Mouse (Mus musculus): ENCODE results near the gene Mcpt1.
"Not testable (repeated sequence)": the region's sequence is repeated elsewhere in the genome, so short reads cannot be mapped to it uniquely, and the experiment has no call there.

Mcpt1 gene

GRCm38 (mm10) chr14:56017671-56018070 is at the start of gene Mcpt1:
Gene Mcpt1, plus strand, starts transcription at chr14:56017971.
- DNase-seq (ENCODE audit: low read depth, low spot score) = not testable (repeated sequence)

GRCm38 (mm10) chr14:55987464-55987863 is 30.3 kb upstream of the Mcpt1 start:
- DNase-seq (ENCODE audit: low read depth, low spot score) = not testable (repeated sequence)

DNA sequence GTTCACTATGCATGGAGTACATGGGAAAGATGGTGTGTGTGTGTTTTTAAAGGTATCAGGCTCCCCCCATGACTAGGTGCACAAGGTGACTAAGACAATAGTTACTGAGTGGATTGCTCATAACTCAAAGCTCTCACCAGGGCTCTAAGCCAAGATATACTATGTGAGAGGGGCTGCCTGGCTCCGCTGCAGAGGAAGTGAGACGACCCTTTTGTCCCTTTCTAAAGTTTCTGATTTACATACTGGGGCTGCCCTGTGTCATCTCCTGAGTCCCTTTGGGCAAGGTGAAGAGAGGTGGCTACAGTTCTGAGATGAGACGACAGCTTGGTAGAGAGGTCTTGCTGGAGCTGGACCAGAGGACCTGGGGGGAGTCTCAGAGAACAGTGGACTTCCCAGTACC is 4.6 kb upstream of the Mcpt1 start:
- DNase-seq (ENCODE audit: low read depth, low spot score) = no peak

GRCm38 (mm10) chr14:56013924-56014323 is 3.8 kb upstream of the Mcpt1 start:
- no peak for DNase-seq (ENCODE audit: low read depth, low spot score)

DNA sequence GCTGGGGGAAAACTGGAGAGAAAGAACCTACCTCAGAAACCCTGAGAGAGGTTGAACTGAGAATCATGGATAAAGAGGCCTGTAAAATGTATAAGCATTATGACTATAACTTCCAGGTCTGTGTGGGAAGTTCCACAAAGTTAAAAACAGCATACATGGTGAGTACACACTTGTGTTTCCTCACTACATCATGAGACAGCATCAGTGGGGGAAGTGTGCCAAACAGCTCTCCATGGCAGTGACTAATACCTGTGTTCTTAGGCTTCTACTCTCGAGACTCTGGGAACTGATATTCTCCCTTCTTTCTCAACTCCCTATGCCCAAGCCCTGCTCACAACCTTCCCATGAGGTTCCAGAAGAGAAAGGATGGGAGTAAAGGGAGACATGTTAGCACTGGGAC is 1.7 kb downstream of the Mcpt1 start:
- no peak for DNase-seq (ENCODE audit: low read depth, low spot score)

DNA sequence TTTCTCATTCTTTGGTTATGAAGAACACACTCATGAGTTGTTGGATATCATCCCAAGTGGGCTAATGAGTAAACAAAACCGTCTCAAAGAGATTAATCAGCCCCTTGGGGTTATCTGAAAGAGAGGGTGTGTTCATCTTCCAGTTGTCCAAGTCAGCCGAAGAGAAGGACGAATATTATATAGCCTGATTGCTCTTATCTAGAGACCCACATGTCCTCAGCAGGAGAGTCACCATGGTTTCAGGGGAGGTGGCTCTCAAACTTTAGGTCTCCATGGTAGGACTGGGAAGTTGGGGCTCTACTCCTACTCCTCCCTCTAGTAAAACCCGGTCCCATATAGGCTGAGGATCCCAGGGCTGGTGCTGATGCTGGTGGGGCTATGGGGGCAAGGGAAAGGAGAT is 3.5 kb downstream of the Mcpt1 start:
- DNase-seq (ENCODE audit: low read depth, low spot score) = not testable (repeated sequence)

DNA sequence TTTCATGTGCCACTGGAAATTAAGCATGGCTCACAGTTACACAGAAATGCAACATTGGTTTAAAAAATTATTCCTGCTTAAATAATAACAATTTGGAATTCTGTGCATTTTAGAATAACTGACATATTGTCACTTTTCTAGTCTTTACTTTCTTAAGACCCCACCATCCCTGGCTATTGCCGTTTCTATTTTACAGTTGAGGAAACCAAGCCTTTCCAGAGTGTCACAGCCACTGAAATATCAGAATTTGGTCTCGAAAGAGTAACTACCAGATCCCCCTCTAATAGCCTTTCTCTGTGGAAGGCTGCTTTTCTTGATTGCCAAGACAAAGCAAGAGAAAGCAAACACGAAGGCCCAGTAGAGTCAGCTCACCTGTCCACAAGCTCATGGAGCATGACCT is 12.6 kb downstream of the Mcpt1 start, which contains the start of gene Mcpt9:
TSS of gene Mcpt9 (minus strand) at position 101 of the 400 bp plus-strand sequence.
- DNase-seq (ENCODE audit: low read depth, low spot score) = not testable (repeated sequence)

GRCm38 (mm10) chr14:56034433-56034832 is 16.7 kb downstream of the Mcpt1 start:
- DNase-seq (ENCODE audit: low read depth, low spot score) = no peak

- not testable (repeated sequence) for DNase-seq (ENCODE audit: low read depth, low spot score)
Observed at GRCm38 (mm10) chr14:56041792-56042191, 24.0 kb downstream of the Mcpt1 start, which contains the start of gene Mcpt2. Gene Mcpt2, plus strand, starts transcription at chr14:56042041.

- DNase-seq (ENCODE audit: low read depth, low spot score) = no peak
Observed at GRCm38 (mm10) chr14:56055408-56055807, 37.6 kb downstream of the Mcpt1 start.

GRCm38 (mm10) chr14:56057722-56058121 is 40.0 kb downstream of the Mcpt1 start:
- DNase-seq (ENCODE audit: low read depth, low spot score) = no peak

DNA sequence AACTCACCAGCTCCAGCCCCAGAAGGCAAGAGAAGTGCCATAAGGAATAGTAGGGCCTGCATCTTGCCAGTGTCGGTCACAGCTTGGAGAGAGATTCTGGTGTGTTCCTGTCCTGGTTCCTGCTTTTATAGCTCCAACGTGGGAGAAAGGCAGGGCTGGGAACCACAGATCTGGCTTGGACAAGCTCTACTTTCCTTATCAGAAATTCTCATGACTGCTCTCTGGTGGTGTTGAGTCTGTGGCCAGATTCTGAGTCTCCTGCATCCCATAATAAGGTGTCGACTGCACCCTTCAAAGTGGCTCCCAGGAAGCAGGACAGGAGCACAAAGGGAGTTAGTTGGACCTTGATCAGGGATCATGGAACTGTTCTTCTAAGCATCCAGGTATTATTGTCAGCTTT is 44.4 kb downstream of the Mcpt1 start, which contains the start of gene Mcpt4:
TSS of gene Mcpt4 (minus strand) at position 101 of the 400 bp plus-strand sequence.
- DNase-seq (ENCODE audit: low read depth, low spot score) = not testable (repeated sequence)

All from mesoderm, embryonic 11.5 days (tissue).